Mouse (Mus musculus) heart, embryonic 14.5 days (tissue): Measurements from ENCODE around the gene 1110004F10Rik. TPM values are rescaled to one million over a fixed set of nuclear protein-coding genes. Genes with fewer than 3 reads are reported as not detected.
A peak's percentile ranks its signal among the peaks of the same experiment; 100 is the strongest.
"Not testable (repeated sequence)": the region's sequence is repeated elsewhere in the genome, so short reads cannot be mapped to it uniquely, and the experiment has no call there.

Source experiments
- ATAC-seq: fragments of 200-750 bp; cut with Nextera tagmentation; 2 replicates; pipeline ENCODE4 v1.8.0; 2017; ENCODE audit warnings: low read depth, moderate TSS enrichment; ENCODE audit not compliant: insufficient number of reproducible peaks, insufficient read depth, low FRiP score
- H3K27ac ChIP-seq, 2 experiments: fragments of 200-500 bp in 1 of 2; fragments of 300-500 bp in 1 of 2; sonication (generic) in 1 of 2; replicated peaks in 1 of 2; 2 replicates each; pipeline ENCODE4 v1.5.1; 2012 to 2014; ENCODE audit warnings: low read depth in 2 of 2, low read length in 2 of 2, control low read depth in 1 of 2, mild to moderate bottlenecking in 1 of 2, mixed read lengths in 1 of 2; ENCODE audit not compliant: control insufficient read depth in 1 of 2, insufficient read depth in 1 of 2
- H3K27me3 ChIP-seq: fragments of 300-500 bp; sonication (generic); 2 replicates; pipeline ENCODE4 v1.6.1; 2014; ENCODE audit warnings: mild to moderate bottlenecking, low read length, control low read depth; ENCODE audit not compliant: control insufficient read depth, insufficient read depth
- H3K36me3 ChIP-seq: fragments of 300-500 bp; sonication (generic); 2 replicates; pipeline ENCODE4 v1.6.1; 2014; ENCODE audit warnings: mild to moderate bottlenecking, control low read depth, low read length, mixed read lengths; ENCODE audit not compliant: control insufficient read depth, insufficient read depth
- H3K4me1 ChIP-seq, 2 experiments: fragments of 200-500 bp in 1 of 2; fragments of 300-500 bp in 1 of 2; sonication (generic) in 1 of 2; 2 replicates each; pipeline ENCODE4 v1.6.1; 2012 to 2014; ENCODE audit warnings: low read length in 2 of 2, control low read depth in 1 of 2, mixed read lengths in 1 of 2; ENCODE audit not compliant: control insufficient read depth in 2 of 2, insufficient read depth in 2 of 2
- H3K4me2 ChIP-seq: fragments of 300-500 bp; sonication (generic); 2 replicates; pipeline ENCODE4 v1.6.1; 2014; ENCODE audit warnings: mild to moderate bottlenecking, low read length
- H3K4me3 ChIP-seq, 2 experiments: fragments of 200-500 bp in 1 of 2; fragments of 300-500 bp in 1 of 2; sonication (generic) in 1 of 2; 2 replicates each; pipeline ENCODE4 v1.5.1; 2012 to 2014; ENCODE audit warnings: low read length in 2 of 2, mild to moderate bottlenecking in 2 of 2, control low read depth in 1 of 2, low read depth in 1 of 2, moderate library complexity in 1 of 2; ENCODE audit not compliant: control insufficient read depth in 1 of 2, insufficient read depth in 1 of 2
- H3K9ac ChIP-seq: fragments of 300-500 bp; sonication (generic); 2 replicates; pipeline ENCODE4 v1.6.1; 2014; ENCODE audit warnings: mild to moderate bottlenecking, low read length
- H3K9me3 ChIP-seq: fragments of 300-500 bp; sonication (generic); 2 replicates; pipeline ENCODE4 v1.6.1; 2016; ENCODE audit warnings: low read length, control low read depth; ENCODE audit not compliant: control insufficient read depth
- WGBS: fragments of 180-500 bp; shearing (Covaris S2); extraction: QIAGEN DNeasy Blood & Tissue Kit; methylation state at CpG from one replicate; pipeline ENCODE4 v1.1.7; 2014; 5-methylcytosine and 5-hydroxymethylcytosine counted together
- polyA plus RNA-seq: library from polyadenylated mRNA; unstranded; fragments of >200 nt; fragmentation: Nextera tagmentation; extraction: Ambion mirVana; gene quantifications from 2 replicates; pipeline ENCODE4 v1.2.1, GENCODE M21; 2014

The 1110004F10Rik gene
- polyA plus RNA-seq, 1 experiment from 2014 or later, result 176 TPM

DNA sequence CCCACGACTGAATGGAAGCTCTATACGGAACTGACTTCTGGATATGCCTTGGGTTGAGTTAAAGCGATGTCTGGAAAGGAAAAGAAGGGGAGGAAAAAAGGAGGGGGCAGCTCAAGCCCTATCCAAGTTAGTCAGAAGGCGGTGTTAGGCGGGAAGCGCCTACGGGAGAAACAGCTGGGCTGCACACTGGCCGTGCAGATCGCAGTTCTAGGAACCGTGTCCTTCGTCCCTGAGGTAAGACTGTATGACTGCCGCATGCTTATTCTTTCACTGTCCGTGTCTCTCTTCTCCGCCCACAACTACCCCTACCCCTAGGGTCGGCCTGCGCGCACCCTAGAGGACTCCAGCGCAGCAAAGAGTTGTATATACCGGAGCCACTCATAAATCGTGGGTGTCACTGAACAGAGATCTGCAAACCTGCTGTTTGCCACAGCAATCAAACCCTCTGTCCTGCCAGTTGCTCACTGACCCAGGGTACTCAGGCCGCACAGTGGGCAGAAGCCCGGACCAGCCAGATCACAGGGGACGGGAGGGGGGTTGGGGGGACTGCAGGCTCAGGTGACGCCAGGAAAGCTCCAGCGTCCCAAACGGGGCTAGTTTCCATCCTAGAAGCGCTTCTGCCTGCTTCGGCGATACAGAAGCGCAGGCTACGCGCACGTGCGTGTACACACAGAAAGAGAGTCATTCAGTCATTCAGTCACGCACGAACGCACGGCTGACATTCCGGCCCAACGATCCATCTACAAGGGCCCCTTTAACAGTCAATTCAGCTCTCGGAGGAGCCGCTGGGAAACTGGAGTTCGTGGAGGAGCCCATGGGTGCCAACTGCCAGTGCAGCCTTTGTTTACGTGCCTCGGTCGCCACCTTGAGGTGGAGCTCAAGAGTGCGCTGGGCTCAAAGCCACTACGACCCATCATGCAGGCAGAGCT lies 605 bp downstream of the 1110004F10Rik start:
- Histone ChIP-seq H3K4me3 (peak overlapping the region; percentile 45 to 59), H3K9ac (peak overlapping the region; percentile 51), H3K36me3 (no peaks in the 10 kb centered on the region), H3K27ac (no peak overlapping the region), H3K27me3 (peaks cover 15% of the 10 kb centered on the region), H3K9me3 (no peaks in the 10 kb centered on the region), H3K4me2 (peak overlapping the region; percentile 71), H3K4me1 (peaks cover 2 to 11% of the 10 kb centered on the region in 2 experiments)
- under 1% methylated on average over 48 of the region's 48 CpGs for WGBS
- ATAC-seq, result peak; percentile 70; the same call in 1 of the 2 replicates

DNA sequence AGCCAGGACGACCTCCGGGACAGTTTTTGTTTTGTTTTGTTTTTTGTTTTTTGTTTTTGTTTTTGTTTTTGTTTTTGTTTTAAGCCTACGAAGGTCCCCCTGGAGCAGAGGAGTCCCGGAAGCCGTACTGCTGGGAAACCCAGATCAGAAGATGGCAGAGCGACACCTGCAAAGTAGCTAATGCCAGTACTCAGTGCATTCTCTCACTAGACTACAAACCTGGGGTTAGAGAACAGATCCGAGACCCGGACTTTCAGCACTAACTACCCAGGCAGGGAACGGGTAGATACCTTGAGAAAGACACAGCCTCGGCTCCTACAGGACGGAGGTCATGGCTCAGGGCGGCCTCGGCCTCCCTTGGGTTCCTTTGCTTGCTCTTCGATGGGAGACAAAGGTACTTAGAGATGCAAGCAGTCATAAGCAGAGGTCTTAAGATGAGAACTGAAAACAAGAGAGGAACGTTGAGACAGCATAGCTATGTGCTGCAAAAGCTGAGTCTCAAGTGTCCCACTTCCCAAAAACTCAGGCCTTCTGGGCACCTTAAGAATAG lies 1.3 kb downstream of the 1110004F10Rik start:
- Histone ChIP-seq H3K9ac (no peak overlapping the region), H3K4me2 (peak overlapping the region; percentile 71), H3K4me3 (peak overlapping the region in 1 of 2 experiments; percentile 45; a peak in 1 of 4 replicates), H3K27ac (no peak overlapping the region), H3K4me1 (peaks cover 2 to 11% of the 10 kb centered on the region in 2 experiments), H3K27me3 (peaks cover 15% of the 10 kb centered on the region), H3K36me3 (no peaks in the 10 kb centered on the region), H3K9me3 (no peaks in the 10 kb centered on the region)
- no peak for ATAC-seq
- WGBS, result 22% methylated on average over 15 of the region's 15 CpGs

DNA sequence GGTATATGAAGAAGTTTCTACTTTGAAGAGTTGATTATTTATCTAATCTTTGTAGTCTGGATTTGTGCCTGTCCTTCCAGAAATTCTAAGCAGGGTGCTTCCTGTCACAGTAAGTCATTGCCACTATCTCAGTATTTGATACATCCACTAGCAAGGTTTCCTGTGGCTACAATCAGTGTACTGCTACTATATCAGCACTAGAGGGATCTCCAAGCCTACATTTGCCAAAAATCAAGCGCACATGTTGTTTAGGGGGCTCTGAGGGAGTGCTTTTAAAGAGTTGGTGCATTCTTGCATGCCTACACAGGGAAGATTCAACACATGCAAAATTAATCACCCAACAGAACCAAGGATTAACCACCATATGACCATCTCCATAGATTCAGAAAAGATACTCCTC lies 21.5 kb downstream of the 1110004F10Rik start:
- Histone ChIP-seq H3K27me3 (no peaks in the 10 kb centered on the region), H3K36me3 (no peaks in the 10 kb centered on the region), H3K4me2 (no peak overlapping the region), H3K9me3 (no peaks in the 10 kb centered on the region), H3K4me3 (no peak overlapping the region), H3K27ac (no peak overlapping the region), H3K4me1 (no peaks in the 10 kb centered on the region), H3K9ac (no peak overlapping the region)
- 23% methylated on average over 1 of the region's 1 CpGs for WGBS
- no peak for ATAC-seq

DNA sequence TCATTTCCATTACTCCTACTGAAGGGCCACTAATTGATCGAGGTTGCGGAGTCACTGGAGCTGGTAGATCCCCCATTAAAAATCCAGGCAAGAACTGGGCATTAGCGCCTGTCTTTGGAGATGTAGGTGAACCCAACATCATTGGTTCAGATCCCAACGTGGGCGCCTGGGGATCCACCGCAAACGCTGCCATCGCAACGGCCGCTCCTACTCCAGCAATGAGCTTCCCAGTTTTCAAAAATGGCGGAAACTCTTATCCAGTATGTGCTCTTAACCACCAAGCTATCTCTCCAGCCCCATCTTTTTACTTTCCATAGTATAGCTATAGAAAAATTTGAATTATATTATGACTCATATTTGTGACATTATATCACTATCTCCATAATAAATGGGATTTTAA lies 45.2 kb downstream of the 1110004F10Rik start, which contains the start of gene Gm4353:
TSS of gene Gm4353 (minus strand) at position 270 of the 400 bp plus-strand sequence.
- H3K4me1 ChIP-seq, ATAC-seq, H3K9me3 ChIP-seq, H3K27ac ChIP-seq, H3K9ac ChIP-seq, H3K27me3 ChIP-seq, H3K4me3 ChIP-seq, H3K4me2 ChIP-seq, H3K36me3 ChIP-seq: not testable (repeated sequence)
- WGBS, result 94% methylated on average over 11 of the region's 11 CpGs

DNA sequence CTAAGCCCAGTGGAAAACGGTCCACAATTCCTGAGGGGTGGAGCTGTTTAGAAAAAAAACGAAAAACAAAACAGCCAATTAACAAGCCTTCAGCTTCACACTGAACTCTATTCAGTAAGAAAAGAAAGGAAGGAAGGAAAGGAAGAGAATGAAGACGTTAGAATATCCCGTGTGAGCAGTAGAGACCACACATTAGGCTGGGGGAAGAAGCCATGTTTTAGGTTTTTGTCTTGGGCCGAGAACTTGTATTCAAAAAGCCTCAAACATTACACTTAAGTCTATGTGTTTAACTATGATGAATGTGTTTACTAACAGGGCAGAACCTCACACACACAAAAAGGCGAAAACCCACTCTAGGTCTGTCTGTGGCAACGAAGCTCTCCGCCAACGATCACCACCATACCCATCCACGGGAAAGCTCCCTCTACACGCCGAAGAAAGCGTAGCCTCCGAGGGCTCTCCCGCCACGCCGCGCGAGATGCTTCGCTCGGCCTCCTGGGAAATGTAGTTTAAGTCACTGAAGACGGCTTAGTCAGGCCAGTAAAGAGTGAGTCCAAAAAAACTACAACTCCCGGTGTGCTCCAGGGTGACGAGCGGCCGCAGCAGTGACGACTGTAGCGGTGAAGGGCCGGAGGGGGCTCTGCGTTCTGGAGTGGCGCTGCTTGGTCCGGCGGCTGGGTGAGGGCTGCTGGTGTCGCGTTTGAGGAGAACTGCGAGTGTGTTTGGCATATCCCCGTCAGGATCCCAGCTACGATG lies 53.7 kb downstream of the 1110004F10Rik start:
- ATAC-seq, result peak; percentile 100
- H3K27me3 ChIP-seq, result no peaks in the 10 kb centered on the region
- H3K4me1 ChIP-seq, result peaks cover 0 to 21% of the 10 kb centered on the region in 2 experiments; a peak in 2 of 4 replicates
- H3K27ac ChIP-seq, result peak overlapping the region; percentile 86 to 89
- no peaks in the 10 kb centered on the region for H3K9me3 ChIP-seq
- no peaks in the 10 kb centered on the region for H3K36me3 ChIP-seq
- WGBS, result under 1% methylated on average over 38 of the region's 38 CpGs
- peak overlapping the region; percentile 84 for H3K4me2 ChIP-seq
- H3K9ac ChIP-seq, result peak overlapping the region; percentile 81
- peak overlapping the region; percentile 66 to 71 for H3K4me3 ChIP-seq

DNA sequence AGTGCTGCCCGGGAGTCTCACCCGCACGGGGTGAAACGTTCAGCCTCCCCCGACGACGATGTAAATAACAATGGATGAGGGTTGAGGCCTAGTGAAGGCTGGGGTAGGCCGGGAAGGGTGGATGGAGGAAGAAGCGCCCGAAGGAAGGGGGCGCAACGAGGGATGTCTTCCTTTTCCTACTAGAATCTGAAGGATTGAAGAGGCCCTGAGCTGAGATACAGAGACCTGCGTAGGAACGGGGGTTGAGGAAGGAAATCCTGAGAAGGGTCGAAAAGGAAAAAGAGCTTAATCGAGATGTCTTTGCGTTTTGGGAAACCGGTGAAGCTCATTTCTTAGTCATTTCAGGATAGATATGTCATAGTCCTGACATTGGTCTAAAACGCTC lies 54.3 kb downstream of the 1110004F10Rik start:
- Histone ChIP-seq H3K9ac (peak overlapping the region; percentile 81), H3K27me3 (no peaks in the 10 kb centered on the region), H3K4me3 (peak overlapping the region; percentile 66 to 70), H3K4me1 (peaks cover 0 to 21% of the 10 kb centered on the region in 2 experiments; a peak in 2 of 4 replicates), H3K9me3 (no peaks in the 10 kb centered on the region), H3K27ac (peak overlapping the region; percentile 86 to 89), H3K36me3 (no peaks in the 10 kb centered on the region), H3K4me2 (peak overlapping the region; percentile 84)
- ATAC-seq, result peak; percentile 67
- WGBS, result under 1% methylated on average over 19 of the region's 19 CpGs

DNA sequence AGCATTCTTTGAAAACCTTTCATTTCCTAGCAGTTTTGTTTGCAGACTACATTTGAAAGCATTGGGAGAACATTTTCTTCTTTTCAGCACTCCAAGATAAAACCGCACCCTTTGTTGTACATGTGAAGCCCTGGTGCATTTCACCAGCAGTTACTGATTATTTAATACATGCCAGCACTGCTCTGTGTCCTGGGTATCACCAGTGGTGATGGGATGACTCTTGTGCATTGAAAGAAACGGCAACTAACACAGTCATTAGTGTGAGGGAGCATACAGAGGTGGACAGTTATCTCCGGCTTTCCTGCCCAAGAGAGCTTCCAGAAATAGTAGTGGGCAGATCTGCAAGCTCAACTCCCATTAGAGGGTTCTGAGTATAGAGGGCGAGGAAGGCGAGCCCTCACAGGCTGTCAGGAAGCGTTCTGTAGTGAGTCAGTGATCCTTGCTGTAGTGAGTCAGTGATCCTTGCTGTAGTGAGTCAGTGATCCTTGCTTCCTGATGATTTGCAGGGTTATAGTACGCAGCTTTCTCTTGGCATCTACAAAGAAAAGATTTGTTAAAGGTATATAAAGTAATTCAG lies 60.8 kb downstream of the 1110004F10Rik start:
- Histone ChIP-seq H3K9ac (no peak overlapping the region), H3K27me3 (no peaks in the 10 kb centered on the region), H3K4me3 (no peak overlapping the region), H3K36me3 (peaks cover 45% of the 10 kb centered on the region), H3K27ac (peak overlapping the region; percentile 59 to 60), H3K9me3 (no peaks in the 10 kb centered on the region), H3K4me2 (peak overlapping the region; percentile 32), H3K4me1 (peaks cover 2 to 26% of the 10 kb centered on the region in 2 experiments; a peak in 3 of 4 replicates)
- 25% methylated on average over 7 of the region's 7 CpGs for WGBS
- peak; percentile 72 for ATAC-seq
